Mouse (Mus musculus) neural tube, embryonic 10.5 days (tissue): Measurements from ENCODE around the gene Arap1.

Source experiments
- DNase-seq: peaks from one replicate; pipeline ENCODE4 v3.0.0-alpha.2; 2017; ENCODE audit warnings: low spot score; ENCODE audit errors: extremely low spot score

Arap1 gene

GRCm38 (mm10) chr7:101326006-101326405 is 21.9 kb upstream of the Arap1 start:
- DNase-seq = no peak

GRCm38 (mm10) chr7:101327263-101327662 is 20.6 kb upstream of the Arap1 start:
- DNase-seq = no peak

GRCm38 (mm10) chr7:101327786-101328185 is 20.1 kb upstream of the Arap1 start:
- no peak for DNase-seq

GRCm38 (mm10) chr7:101328621-101329158 is 19.2 kb upstream of the Arap1 start:
- no peak for DNase-seq

GRCm38 (mm10) chr7:101329606-101330005 is 18.3 kb upstream of the Arap1 start:
- no peak for DNase-seq

- no peak for DNase-seq
Observed at GRCm38 (mm10) chr7:101330074-101330840, 17.6 kb upstream of the Arap1 start.

- DNase-seq = no peak
Observed at GRCm38 (mm10) chr7:101330841-101331173, 17.1 kb upstream of the Arap1 start.

- DNase-seq = no peak
Observed at GRCm38 (mm10) chr7:101332045-101332831, 15.6 kb upstream of the Arap1 start.

- no peak for DNase-seq
Observed at GRCm38 (mm10) chr7:101335228-101335627, 12.6 kb upstream of the Arap1 start.

- no peak for DNase-seq
Observed at GRCm38 (mm10) chr7:101336686-101337085, 11.2 kb upstream of the Arap1 start.

GRCm38 (mm10) chr7:101337401-101337800 is 10.5 kb upstream of the Arap1 start:
- DNase-seq = no peak

GRCm38 (mm10) chr7:101341405-101341804 is 6.5 kb upstream of the Arap1 start:
- no peak for DNase-seq

- no peak for DNase-seq
Observed at GRCm38 (mm10) chr7:101343135-101343534, 4.7 kb upstream of the Arap1 start.

- no peak for DNase-seq
Observed at GRCm38 (mm10) chr7:101344892-101345291, 3.0 kb upstream of the Arap1 start.

GRCm38 (mm10) chr7:101346991-101347390 is 876 bp upstream of the Arap1 start:
- no peak for DNase-seq

- peak; percentile 40 for DNase-seq
Observed at GRCm38 (mm10) chr7:101348312-101348711, 445 bp downstream of the Arap1 start.

GRCm38 (mm10) chr7:101349861-101350260 is 2.0 kb downstream of the Arap1 start:
- no peak for DNase-seq

GRCm38 (mm10) chr7:101352404-101352803 is 4.5 kb downstream of the Arap1 start:
- DNase-seq = no peak

- DNase-seq = no peak
Observed at GRCm38 (mm10) chr7:101354423-101354822, 6.6 kb downstream of the Arap1 start.

GRCm38 (mm10) chr7:101355551-101356100 is 7.8 kb downstream of the Arap1 start:
- DNase-seq = no peak

- DNase-seq = no peak
Observed at GRCm38 (mm10) chr7:101356868-101357267, 9.0 kb downstream of the Arap1 start.

- DNase-seq = no peak
Observed at GRCm38 (mm10) chr7:101360406-101360805, 12.5 kb downstream of the Arap1 start.
